Mouse (Mus musculus) testis, adult 2 months (tissue): ENCODE data around the gene Spag17.

Experiments used
- CTCF ChIP-seq: fragments of 200-500 bp; IDR thresholded peaks from 2 replicates; pipeline ENCODE4 v1.5.1; 2012; ENCODE audit warnings: low read depth, mild to moderate bottlenecking, inconsistent platforms, low read length, moderate library complexity; ENCODE audit not compliant: control insufficient read depth, insufficient read depth, insufficient replicate concordance
- POLR2A ChIP-seq: fragments of 200-500 bp; IDR thresholded peaks from 2 replicates; pipeline ENCODE4 v1.6.1; 2012; ENCODE audit warnings: low read depth, mild to moderate bottlenecking, inconsistent platforms, low read length, moderate library complexity; ENCODE audit not compliant: control insufficient read depth

- TF ChIP-seq POLR2A (no peak), CTCF (no peak)
These were observed 236.8 kb downstream of the Spag17 start for GRCm38 (mm10) chr3:100121961-100122360.
